Mouse (Mus musculus): ENCODE measurements around the gene Fam172a.

The Fam172a gene

GRCm38 (mm10) chr13:78181071-78181929 is 479.5 kb downstream of the Fam172a start:
- no peak for DNase-seq

GRCm38 (mm10) chr13:78181930-78182558 is 480.2 kb downstream of the Fam172a start:
- no peak for DNase-seq

- DNase-seq, result no peak
These were observed 481.2 kb downstream of the Fam172a start for GRCm38 (mm10) chr13:78183004-78183403.

GRCm38 (mm10) chr13:78183986-78184385 is 482.2 kb downstream of the Fam172a start:
- no peak for DNase-seq

GRCm38 (mm10) chr13:78184786-78185466 is 483.1 kb downstream of the Fam172a start:
- no peak for DNase-seq

GRCm38 (mm10) chr13:78186340-78186946 is 484.6 kb downstream of the Fam172a start:
- DNase-seq, result no peak

GRCm38 (mm10) chr13:78187833-78188232 is 486.0 kb downstream of the Fam172a start:
- DNase-seq, result no peak

GRCm38 (mm10) chr13:78189586-78189985 is 487.8 kb downstream of the Fam172a start:
- DNase-seq, result no peak

- DNase-seq, result no peak
These were observed 491.4 kb downstream of the Fam172a start for GRCm38 (mm10) chr13:78193211-78193610.

- no peak for DNase-seq
These were observed 492.5 kb downstream of the Fam172a start for GRCm38 (mm10) chr13:78194135-78194849.

- DNase-seq, result peak in 1 of 2 experiments; percentile 26
These were observed 493.2 kb downstream of the Fam172a start for GRCm38 (mm10) chr13:78194850-78195600.

GRCm38 (mm10) chr13:78195601-78196115 is 493.8 kb downstream of the Fam172a start:
- DNase-seq, result no peak

GRCm38 (mm10) chr13:78196236-78196796 is 494.5 kb downstream of the Fam172a start:
- no peak for DNase-seq

- no peak for DNase-seq
These were observed 495.5 kb downstream of the Fam172a start for GRCm38 (mm10) chr13:78197286-78197818.

GRCm38 (mm10) chr13:78197819-78198390 is 496.1 kb downstream of the Fam172a start:
- DNase-seq, result peak in 1 of 2 experiments; percentile 33

GRCm38 (mm10) chr13:78198391-78198870 is 496.6 kb downstream of the Fam172a start:
- peak in 1 of 2 experiments; percentile 57 for DNase-seq

- peak; percentile 61 to 78 for DNase-seq
These were observed 497.2 kb downstream of the Fam172a start for GRCm38 (mm10) chr13:78198871-78199641.

- no peak for DNase-seq
These were observed 497.9 kb downstream of the Fam172a start, which contains the start of gene Nr2f1 for GRCm38 (mm10) chr13:78199642-78200160. Gene Nr2f1, minus strand, starts transcription at chr13:78199757.

- peak in 1 of 2 experiments; percentile 31 for DNase-seq
These were observed 498.6 kb downstream of the Fam172a start for GRCm38 (mm10) chr13:78200407-78200806.

Data from lung, postnatal 4 days (tissue).